Mouse (Mus musculus) embryo, embryonic 10 days (tissue): Measurements from ENCODE around the gene Adamts12.
A peak's percentile ranks its signal among the peaks of the same experiment; 100 is the strongest.

Experiments used
- DNase-seq: peaks from one replicate; pipeline ENCODE4 v3.0.0-alpha.2; 2015; ENCODE audit warnings: low spot score

Gene Adamts12

GRCm38 (mm10) chr15:11292246-11292645 lies 227.7 kb downstream of the Adamts12 start:
- DNase-seq, result no peak

DNA sequence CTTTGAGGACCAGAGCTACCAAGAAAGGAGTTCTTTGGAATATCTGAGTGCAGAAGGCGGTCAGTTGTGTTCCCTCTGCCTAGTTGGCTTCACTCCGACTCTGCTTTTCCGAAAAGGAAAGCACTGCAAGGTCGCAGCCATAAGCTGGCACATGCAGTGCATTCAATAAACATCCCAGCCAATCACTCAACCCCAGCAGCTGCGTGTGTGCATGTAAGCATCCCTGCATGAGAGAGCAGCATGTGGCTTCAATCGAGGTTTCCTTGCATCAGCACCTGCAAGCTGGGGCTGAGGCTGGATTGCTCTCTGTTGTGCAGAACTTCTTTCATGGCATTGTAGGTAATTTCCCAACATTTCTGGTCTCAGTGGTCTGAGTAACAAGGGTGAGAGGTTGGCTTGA lies 230.4 kb downstream of the Adamts12 start:
- DNase-seq, result no peak

DNA sequence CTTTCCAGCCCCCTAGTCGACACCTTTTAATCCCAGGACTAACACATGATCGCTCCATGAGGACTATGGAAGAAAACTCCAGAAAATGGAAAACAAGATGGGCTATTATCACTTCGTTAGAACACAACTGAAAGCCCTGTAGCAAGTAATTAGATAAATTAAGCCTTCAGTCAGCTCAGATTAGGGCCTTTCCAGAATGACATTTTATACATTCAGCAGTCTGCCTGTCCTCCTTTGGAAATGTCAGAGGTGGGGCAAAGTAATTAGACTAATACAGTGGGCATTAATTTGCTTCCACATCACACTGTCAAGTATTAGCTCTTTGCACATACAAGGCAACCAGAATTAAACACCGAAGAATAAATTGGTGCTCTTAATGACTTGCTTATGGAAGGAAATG lies 233.4 kb downstream of the Adamts12 start:
- no peak for DNase-seq

- no peak for DNase-seq
Measured at GRCm38 (mm10) chr15:11317077-11317476, 252.5 kb downstream of the Adamts12 start.

GRCm38 (mm10) chr15:11320481-11320880 lies 255.9 kb downstream of the Adamts12 start:
- DNase-seq, result peak; percentile 78

GRCm38 (mm10) chr15:11339467-11340180 lies 275.0 kb downstream of the Adamts12 start:
- no peak for DNase-seq

DNA sequence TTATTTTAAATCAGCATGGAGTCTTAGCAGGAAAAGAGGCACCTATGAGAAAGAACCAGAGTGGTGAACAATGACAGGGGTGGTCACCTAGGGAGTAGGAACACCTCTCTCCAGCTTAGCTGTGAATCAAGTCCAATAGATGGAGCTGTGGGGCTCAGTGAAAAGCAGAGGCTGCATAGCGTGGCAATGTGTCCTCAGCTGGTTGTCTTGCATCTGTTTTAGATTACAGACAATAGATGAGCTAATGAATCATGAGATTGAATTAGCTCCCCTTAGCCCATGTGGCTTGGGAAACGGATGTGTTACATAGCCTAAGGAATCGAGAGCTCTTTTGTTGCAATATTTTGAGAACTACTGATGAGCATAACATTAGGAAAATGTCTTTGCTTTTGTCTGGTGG lies 291.3 kb downstream of the Adamts12 start:
- DNase-seq, result peak; percentile 18

DNA sequence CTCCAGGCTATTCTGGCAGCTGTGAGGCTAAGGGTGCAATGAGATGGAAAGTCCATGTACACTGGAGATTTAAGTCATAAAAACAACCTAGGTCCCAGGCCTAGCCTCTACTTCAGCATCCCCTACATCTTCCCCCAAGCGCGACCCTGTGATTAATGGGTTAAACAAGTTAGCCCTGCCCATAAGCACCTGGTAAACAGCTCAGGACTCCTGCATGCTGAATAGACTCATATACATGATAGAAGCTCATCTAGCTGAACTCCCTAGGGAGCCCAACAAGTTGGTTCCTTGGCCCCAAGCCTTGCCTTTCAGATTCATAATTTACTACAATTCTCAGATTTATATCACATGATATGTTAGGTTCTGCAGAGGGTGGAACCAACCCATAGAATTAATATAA lies 292.9 kb downstream of the Adamts12 start:
- no peak for DNase-seq

- DNase-seq, result no peak
Measured at GRCm38 (mm10) chr15:11360888-11361287, 296.3 kb downstream of the Adamts12 start.

GRCm38 (mm10) chr15:11361824-11362223 lies 297.2 kb downstream of the Adamts12 start:
- DNase-seq, result no peak

- DNase-seq, result no peak
Measured at GRCm38 (mm10) chr15:11364112-11364511, 299.5 kb downstream of the Adamts12 start.

DNA sequence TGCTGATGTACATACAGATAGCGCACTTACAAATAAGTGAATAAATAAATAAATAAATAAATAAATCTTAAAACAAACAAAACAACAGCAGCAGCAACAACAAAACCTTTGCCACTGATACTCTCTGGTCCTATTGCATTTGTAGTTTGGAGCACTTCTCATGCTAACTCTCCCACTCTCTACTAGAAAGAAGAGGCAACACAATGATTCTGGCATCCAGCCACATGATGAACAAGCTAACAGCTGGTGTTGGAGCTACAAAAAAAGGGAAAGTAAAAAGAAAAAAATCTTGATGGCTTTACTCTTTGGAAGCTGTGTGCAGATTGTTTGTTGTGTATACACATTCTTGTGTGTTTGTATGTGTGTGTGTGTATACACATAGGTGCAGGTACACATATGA lies 300.2 kb downstream of the Adamts12 start:
- no peak for DNase-seq

- DNase-seq, result no peak
Measured at GRCm38 (mm10) chr15:11369572-11369971, 305.0 kb downstream of the Adamts12 start.

DNA sequence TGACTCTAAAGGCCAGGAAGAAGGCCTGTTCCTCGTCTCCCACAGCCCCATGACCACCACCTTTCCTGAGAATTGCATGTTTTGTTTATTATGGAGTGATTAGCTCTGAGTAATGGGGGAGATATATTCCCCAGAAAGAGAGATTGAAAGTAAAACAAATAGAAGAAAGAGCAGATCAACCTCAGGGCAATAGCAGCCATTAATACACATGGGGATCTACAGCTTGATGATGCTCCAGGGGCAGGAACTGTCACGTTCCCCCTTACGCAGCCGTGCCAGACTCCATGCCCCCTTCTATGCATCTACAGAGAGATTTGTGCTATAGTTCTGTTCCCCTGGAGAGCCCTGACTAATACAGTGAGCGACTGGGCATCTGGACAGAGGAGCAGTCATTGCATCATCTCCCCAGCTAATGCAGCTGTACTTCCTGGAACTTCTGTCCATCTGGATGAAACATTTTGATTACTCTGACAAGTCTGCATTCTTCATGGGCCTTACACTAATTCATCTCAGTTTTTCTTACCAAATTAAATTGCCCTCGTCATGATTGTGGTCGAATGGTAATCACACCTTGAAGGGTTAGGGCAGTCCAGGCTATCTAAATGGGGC lies 306.0 kb downstream of the Adamts12 start:
- DNase-seq, result no peak

- DNase-seq, result no peak
Measured at GRCm38 (mm10) chr15:11379431-11380086, 315.0 kb downstream of the Adamts12 start.

DNA sequence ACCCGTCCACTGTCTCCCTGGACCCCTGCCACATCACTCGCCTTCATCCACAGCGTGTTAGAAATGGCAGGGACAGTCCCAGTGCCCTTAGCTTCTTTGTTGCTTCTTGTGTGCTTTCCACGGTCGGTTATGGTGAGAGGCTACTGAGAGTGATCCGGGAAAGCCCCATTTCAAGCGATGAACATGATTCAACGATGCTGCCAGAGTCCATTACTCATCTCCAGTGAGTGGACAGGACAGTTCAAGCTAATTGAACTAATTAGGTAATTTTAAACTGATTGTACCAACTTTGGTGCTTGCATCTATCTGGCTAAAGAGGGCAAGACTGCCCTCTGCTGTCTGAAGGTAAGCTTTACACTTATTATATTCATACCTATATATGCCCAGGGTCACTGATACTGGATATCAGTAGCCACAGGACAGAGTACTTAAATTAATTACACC lies 315.5 kb downstream of the Adamts12 start:
- peak; percentile 69 for DNase-seq

DNA sequence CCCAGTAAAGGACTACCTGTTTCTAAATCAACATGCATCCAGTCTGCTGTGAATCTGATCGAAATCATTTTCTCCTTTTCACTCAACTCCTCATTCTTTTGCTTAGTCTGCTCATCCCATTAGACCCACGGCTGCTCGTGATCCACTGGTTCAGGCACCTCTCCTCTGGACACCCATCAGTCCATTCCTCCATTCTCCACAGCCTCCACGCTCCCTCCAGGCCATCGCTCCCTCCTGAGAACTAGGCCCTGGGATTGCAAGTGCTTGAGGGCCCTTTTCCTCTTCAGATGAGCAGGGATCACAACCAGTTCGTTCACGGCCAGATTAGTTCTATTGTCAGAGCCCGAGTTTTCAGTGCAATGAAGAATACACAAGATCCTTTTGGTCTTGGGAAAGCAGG lies 316.0 kb downstream of the Adamts12 start:
- DNase-seq, result no peak

GRCm38 (mm10) chr15:11382585-11382984 lies 318.0 kb downstream of the Adamts12 start:
- DNase-seq, result no peak

GRCm38 (mm10) chr15:11383796-11384195 lies 319.2 kb downstream of the Adamts12 start:
- DNase-seq, result no peak

GRCm38 (mm10) chr15:11392903-11393302 lies 328.3 kb downstream of the Adamts12 start:
- DNase-seq, result no peak

- no peak for DNase-seq
Measured at GRCm38 (mm10) chr15:11396421-11396820, 331.8 kb downstream of the Adamts12 start.
